In genomic region chr4:141536291-141537225, GRCm38 (mm10) we compare ENCODE assay signal across 8 mouse cellular contexts. TPM values are rescaled to one million over a fixed set of nuclear protein-coding genes. Genes with fewer than 3 reads are reported as not detected.
DNase-seq lines count a peak whose midpoint lies in the region; ATAC-seq and TF ChIP-seq lines count a peak whose summit lies in the region.

No protein-coding gene starts in this region.

- peak overlapping the region; percentile 68 for H3K4me2 ChIP-seq in forebrain, embryonic 16.5 days (ENCODE audit: low read length)

- H3K9me3 ChIP-seq in forebrain, embryonic 16.5 days (ENCODE audit: control insufficient read depth, low read length): no peaks in the 10 kb centered on the region
- no peaks in the 10 kb centered on the region for H3K9me3 ChIP-seq in hindbrain, embryonic 10.5 days

- peak; percentile 49 for ATAC-seq in forebrain, embryonic 16.5 days

- H3K4me1 ChIP-seq in cerebellum, adult 2 months (ENCODE audit: control insufficient read depth, insufficient read depth, low read length): peaks cover 12% of the 10 kb centered on the region
- H3K4me1 ChIP-seq in forebrain, embryonic 16.5 days (replicated peaks; ENCODE audit: control insufficient read depth, insufficient read depth, low read length): peaks cover 35% of the 10 kb centered on the region
- peaks cover 57% of the 10 kb centered on the region for H3K4me1 ChIP-seq in hindbrain, embryonic 10.5 days (replicated peaks)

- H3K27ac ChIP-seq in cerebellum, adult 2 months (ENCODE audit: insufficient read depth, low read length): peak overlapping the region; percentile 52
- peak overlapping the region; percentile 97 for H3K27ac ChIP-seq in forebrain, embryonic 16.5 days (ENCODE audit: low read length)
- peak overlapping the region; percentile 96 for H3K27ac ChIP-seq in hindbrain, embryonic 10.5 days

- TF ChIP-seq POLR2A in cerebellum, adult 2 months (IDR thresholded peaks at IDR 0.05; ENCODE audit: borderline replicate concordance, insufficient read depth, low read length): peak; percentile 16; the same call in 1 of the 2 replicates

- H3K36me3 ChIP-seq in forebrain, embryonic 16.5 days (ENCODE audit: control insufficient read depth, insufficient read depth): no peaks in the 10 kb centered on the region
- no peaks in the 10 kb centered on the region for H3K36me3 ChIP-seq in hindbrain, embryonic 10.5 days

- H3K4me3 ChIP-seq in cerebellum, adult 2 months (replicated peaks; ENCODE audit: insufficient read depth, low read depth, low read length): peak overlapping the region; percentile 73
- H3K4me3 ChIP-seq in forebrain, embryonic 16.5 days (replicated peaks; ENCODE audit: low read length): peak overlapping the region; percentile 94
- peak overlapping the region; percentile 99 for H3K4me3 ChIP-seq in hindbrain, embryonic 10.5 days

- WGBS in cerebellum, adult 2 months: under 1% methylated on average over 61 of the region's 61 CpGs
- under 1% methylated on average over 61 of the region's 61 CpGs for WGBS in forebrain, embryonic 16.5 days
- under 1% methylated on average over 61 of the region's 61 CpGs for WGBS in hindbrain, embryonic 10.5 days

- peak overlapping the region; percentile 93 for H3K9ac ChIP-seq in forebrain, embryonic 16.5 days (replicated peaks; ENCODE audit: low read depth, low read length)

- TF ChIP-seq CTCF in cerebellum, adult 2 months (IDR thresholded peaks at IDR 0.05; ENCODE audit: borderline replicate concordance, insufficient read depth, low read depth, low read length): no peak

- peak; percentile 65 for DNase-seq in NIH3T3 (ENCODE audit: low read depth)
- DNase-seq in cerebellum, adult 2 months: peak; percentile 70 to 73
- peak; percentile 88 for DNase-seq in hindbrain, embryonic 10.5 days (ENCODE audit: low spot score)
- DNase-seq in layer of hippocampus, postnatal 14 days (ENCODE audit: low spot score in 2 of 2): peak; percentile 76 to 85
- peak; percentile 75 for DNase-seq in lung, postnatal 10 days
- DNase-seq in retina, postnatal 7 days (ENCODE audit: low read depth, low spot score): peak; percentile 70
- peak; percentile 70 for DNase-seq in thymus, postnatal 4 days

- no peaks in the 10 kb centered on the region for H3K27me3 ChIP-seq in cerebellum, adult 2 months (ENCODE audit: control insufficient read depth, insufficient read depth, low read length)
- H3K27me3 ChIP-seq in forebrain, embryonic 16.5 days (replicated peaks; ENCODE audit: control insufficient read depth, insufficient read depth, low read length): no peaks in the 10 kb centered on the region
- no peaks in the 10 kb centered on the region for H3K27me3 ChIP-seq in hindbrain, embryonic 10.5 days (ENCODE audit: insufficient read depth, poor library complexity, severe bottlenecking)

RNA-seq across cellular contexts. Expression of gene Spen, which starts 1.8 kb away (rescaled TPM):
- polyA plus RNA-seq in cerebellum, adult 2 months (2012; rRNA removed): 16.6 and 18.6 TPM in 2 replicates
- polyA plus RNA-seq in forebrain, embryonic 16.5 days (2015; fragmentation: Nextera tagmentation; extraction: Ambion mirVana): 16.0 and 19.1 TPM in 2 replicates
- 12.8 and 14.2 TPM in 2 replicates for polyA plus RNA-seq in hindbrain, embryonic 10.5 days (2016; fragmentation: Nextera tagmentation; extraction: Ambion mirVana)
- total RNA-seq in layer of hippocampus, postnatal 14 days (2021): 10 to 100 TPM; 59.3 to 60.0 TPM

Comparison
In these comparisons a context has a peak if more than half of its experiments do, and no peak if none do; other contexts are left out.
1. Peak in every context shown above with its lines: DNase-seq, ATAC-seq, H3K4me3 ChIP-seq and H3K27ac ChIP-seq.